Mouse (Mus musculus): Measurements from ENCODE around the gene Mbtps1. TPM values are rescaled to one million over a fixed set of nuclear protein-coding genes. Genes with fewer than 3 reads are reported as not detected.

Gene Mbtps1
- total and polyA plus RNA-seq, 2 experiments from 2014 or later = 37.1 to 68.7 TPM

- peaks cover 49% of the 10 kb centered on the region for H3K27me3 ChIP-seq (ENCODE audit: control insufficient read depth, insufficient read depth, low read length)
- H3K9ac ChIP-seq (replicated peaks; ENCODE audit: low read depth, low read length) = no peak overlapping the region
- no peak overlapping the region for H3K4me2 ChIP-seq (ENCODE audit: low read depth, low read length)
- no peaks in the 10 kb centered on the region for H3K4me1 ChIP-seq (ENCODE audit: control insufficient read depth, insufficient read depth)
- H3K9me3 ChIP-seq (replicated peaks; ENCODE audit: control insufficient read depth, low read length) = no peaks in the 10 kb centered on the region
- 33% methylated on average over 7 of the region's 7 CpGs for WGBS
- ATAC-seq (ENCODE audit: insufficient read depth, low read depth) (no peak), DNase-seq (ENCODE audit: low spot score) (no peak)
- no peak overlapping the region for H3K4me3 ChIP-seq (ENCODE audit: low read depth, low read length)
- H3K27ac ChIP-seq (ENCODE audit: low read depth) = no peak overlapping the region
- TF ChIP-seq CTCF (IDR thresholded peaks at IDR 0.05; ENCODE audit: low read depth) (no peak), EP300 (IDR thresholded peaks at IDR 0.05; ENCODE audit: low read depth) (no peak)
- H3K36me3 ChIP-seq (replicated peaks; ENCODE audit: control insufficient read depth, insufficient read depth, low read length) = no peaks in the 10 kb centered on the region
These were observed 94.8 kb downstream of the Mbtps1 start for GRCm38 (mm10) chr8:119463709-119464108.

- Histone ChIP-seq H3K4me3 (ENCODE audit: low read depth, low read length) (no peak overlapping the region), H3K4me2 (ENCODE audit: low read depth, low read length) (no peak overlapping the region), H3K27me3 (ENCODE audit: control insufficient read depth, insufficient read depth, low read length) (peaks cover 41% of the 10 kb centered on the region), H3K9ac (replicated peaks; ENCODE audit: low read depth, low read length) (no peak overlapping the region), H3K4me1 (ENCODE audit: control insufficient read depth, insufficient read depth) (no peaks in the 10 kb centered on the region), H3K36me3 (replicated peaks; ENCODE audit: control insufficient read depth, insufficient read depth, low read length) (no peaks in the 10 kb centered on the region), H3K9me3 (replicated peaks; ENCODE audit: control insufficient read depth, low read length) (no peaks in the 10 kb centered on the region), H3K27ac (ENCODE audit: low read depth) (no peak overlapping the region)
- 57% methylated on average over 9 of the region's 9 CpGs for WGBS
- DNase-seq (ENCODE audit: low spot score) (no peak), ATAC-seq (ENCODE audit: insufficient read depth, low read depth) (no peak)
- no peak for TF ChIP-seq EP300 (IDR thresholded peaks at IDR 0.05; ENCODE audit: low read depth)
- TF ChIP-seq CTCF (IDR thresholded peaks at IDR 0.05; ENCODE audit: low read depth) = no peak
These were observed 97.2 kb downstream of the Mbtps1 start for GRCm38 (mm10) chr8:119461356-119461755.

DNA sequence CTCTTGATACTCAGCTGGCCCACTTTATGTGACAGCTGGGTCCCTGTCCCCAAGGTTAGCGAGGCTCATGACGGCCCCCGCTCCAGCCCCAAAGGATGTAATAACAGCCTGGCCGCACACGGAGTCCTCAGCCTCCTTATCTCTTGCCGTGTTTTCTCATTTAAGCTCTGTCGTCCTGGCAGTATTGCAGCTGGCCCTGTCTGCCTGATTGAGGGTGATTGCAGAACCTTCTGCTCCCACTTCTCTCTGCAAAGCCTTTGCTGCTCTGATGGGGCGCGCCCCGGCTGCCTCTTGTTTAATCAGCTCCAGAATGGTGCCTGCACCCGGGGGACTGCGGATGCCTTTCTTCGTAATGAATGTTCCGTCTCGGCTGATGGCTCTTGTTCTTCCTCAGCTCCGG lies 98.8 kb downstream of the Mbtps1 start:
- ATAC-seq (ENCODE audit: insufficient read depth, low read depth) = no peak
- Histone ChIP-seq H3K27ac (ENCODE audit: low read depth) (no peak overlapping the region), H3K9me3 (replicated peaks; ENCODE audit: control insufficient read depth, low read length) (no peaks in the 10 kb centered on the region), H3K4me2 (ENCODE audit: low read depth, low read length) (no peak overlapping the region), H3K36me3 (replicated peaks; ENCODE audit: control insufficient read depth, insufficient read depth, low read length) (no peaks in the 10 kb centered on the region), H3K27me3 (ENCODE audit: control insufficient read depth, insufficient read depth, low read length) (peaks cover 24% of the 10 kb centered on the region), H3K4me1 (ENCODE audit: control insufficient read depth, insufficient read depth) (no peaks in the 10 kb centered on the region), H3K9ac (replicated peaks; ENCODE audit: low read depth, low read length) (no peak overlapping the region), H3K4me3 (ENCODE audit: low read depth, low read length) (no peak overlapping the region)
- TF ChIP-seq CTCF (IDR thresholded peaks at IDR 0.05; ENCODE audit: low read depth) (no peak), EP300 (IDR thresholded peaks at IDR 0.05; ENCODE audit: low read depth) (no peak)
- DNase-seq (ENCODE audit: low spot score) = no peak
- 12% methylated on average over 16 of the region's 16 CpGs for WGBS

Other genes starting within 250 kb of the Mbtps1 start
- 131 and 134 TPM in 2 replicates for gene Hsbp1, start 214.2 kb downstream of the Mbtps1 start, total RNA-seq (2014; rRNA removed; ENCODE audit: low replicate concordance)
- 328 and 340 TPM in 2 replicates for gene Hsbp1, start 214.2 kb downstream of the Mbtps1 start, polyA plus RNA-seq (2015; fragmentation: Nextera tagmentation; extraction: Ambion mirVana)
- 72.2 and 109 TPM in 2 replicates for gene Mlycd, start 163.9 kb downstream of the Mbtps1 start, total RNA-seq (2014; rRNA removed; ENCODE audit: low replicate concordance)
- gene Mlycd, start 163.9 kb downstream of the Mbtps1 start, polyA plus RNA-seq (2015; fragmentation: Nextera tagmentation; extraction: Ambion mirVana) = 75.1 and 77.5 TPM in 2 replicates
- gene Osgin1, start 124.6 kb downstream of the Mbtps1 start, total RNA-seq (2014; rRNA removed; ENCODE audit: low replicate concordance) = not detected in 2 replicates
- gene Osgin1, start 124.6 kb downstream of the Mbtps1 start, polyA plus RNA-seq (2015; fragmentation: Nextera tagmentation; extraction: Ambion mirVana) = 0.38 and 1.0 TPM in 2 replicates
- not detected in 2 replicates for gene Necab2, start 112.0 kb downstream of the Mbtps1 start, total RNA-seq (2014; rRNA removed; ENCODE audit: low replicate concordance)
- gene Necab2, start 112.0 kb downstream of the Mbtps1 start, polyA plus RNA-seq (2015; fragmentation: Nextera tagmentation; extraction: Ambion mirVana) = 0.07 TPM in 1 of 2 replicates, not detected in the other
- not detected in 2 replicates for gene Slc38a8, start 57.0 kb downstream of the Mbtps1 start, total RNA-seq (2014; rRNA removed; ENCODE audit: low replicate concordance)
- not detected in 2 replicates for gene Slc38a8, start 57.0 kb downstream of the Mbtps1 start, polyA plus RNA-seq (2015; fragmentation: Nextera tagmentation; extraction: Ambion mirVana)
- gene Hsdl1, start 16.4 kb upstream of the Mbtps1 start, total RNA-seq (2014; rRNA removed; ENCODE audit: low replicate concordance) = 25.0 and 36.3 TPM in 2 replicates
- gene Hsdl1, start 16.4 kb upstream of the Mbtps1 start, polyA plus RNA-seq (2015; fragmentation: Nextera tagmentation; extraction: Ambion mirVana) = 20.6 and 21.2 TPM in 2 replicates
- gene Dnaaf1, start 16.5 kb upstream of the Mbtps1 start, total RNA-seq (2014; rRNA removed; ENCODE audit: low replicate concordance) = not detected in 2 replicates
- gene Dnaaf1, start 16.5 kb upstream of the Mbtps1 start, polyA plus RNA-seq (2015; fragmentation: Nextera tagmentation; extraction: Ambion mirVana) = 0.07 and 0.41 TPM in 2 replicates
- gene Taf1c, start 46.5 kb upstream of the Mbtps1 start, total RNA-seq (2014; rRNA removed; ENCODE audit: low replicate concordance) = 5.3 and 5.6 TPM in 2 replicates
- 3.4 and 3.7 TPM in 2 replicates for gene Taf1c, start 46.5 kb upstream of the Mbtps1 start, polyA plus RNA-seq (2015; fragmentation: Nextera tagmentation; extraction: Ambion mirVana)
- not detected in 2 replicates for gene Adad2, start 54.0 kb upstream of the Mbtps1 start, total RNA-seq (2014; rRNA removed; ENCODE audit: low replicate concordance)
- not detected in 2 replicates for gene Adad2, start 54.0 kb upstream of the Mbtps1 start, polyA plus RNA-seq (2015; fragmentation: Nextera tagmentation; extraction: Ambion mirVana)
- gene Kcng4, start 76.9 kb upstream of the Mbtps1 start, total RNA-seq (2014; rRNA removed; ENCODE audit: low replicate concordance) = not detected in 2 replicates
- 0.04 and 0.10 TPM in 2 replicates for gene Kcng4, start 76.9 kb upstream of the Mbtps1 start, polyA plus RNA-seq (2015; fragmentation: Nextera tagmentation; extraction: Ambion mirVana)
- gene Wfdc1, start 107.6 kb upstream of the Mbtps1 start, total RNA-seq (2014; rRNA removed; ENCODE audit: low replicate concordance) = 44.1 and 55.0 TPM in 2 replicates
- gene Wfdc1, start 107.6 kb upstream of the Mbtps1 start, polyA plus RNA-seq (2015; fragmentation: Nextera tagmentation; extraction: Ambion mirVana) = 21.0 and 22.4 TPM in 2 replicates
- not detected in 2 replicates for gene Atp2c2, start 141.3 kb upstream of the Mbtps1 start, total RNA-seq (2014; rRNA removed; ENCODE audit: low replicate concordance)
- 0.12 and 0.21 TPM in 2 replicates for gene Atp2c2, start 141.3 kb upstream of the Mbtps1 start, polyA plus RNA-seq (2015; fragmentation: Nextera tagmentation; extraction: Ambion mirVana)
- 17.7 and 28.6 TPM in 2 replicates for gene Tldc1, start 219.7 kb upstream of the Mbtps1 start, total RNA-seq (2014; rRNA removed; ENCODE audit: low replicate concordance)
- gene Tldc1, start 219.7 kb upstream of the Mbtps1 start, polyA plus RNA-seq (2015; fragmentation: Nextera tagmentation; extraction: Ambion mirVana) = 12.1 and 14.2 TPM in 2 replicates